Mouse (Mus musculus) liver, embryonic 14.5 days (tissue): Measurements from ENCODE around the gene Il34. TPM values are rescaled to one million over a fixed set of nuclear protein-coding genes. Genes with fewer than 3 reads are reported as not detected.

Source experiments
- ATAC-seq: fragments of 200-750 bp; cut with Nextera tagmentation; 2 replicates; pipeline ENCODE4 v1.8.0; 2017; ENCODE audit warnings: moderate number of reproducible peaks, mild to moderate bottlenecking, moderate library complexity; ENCODE audit not compliant: insufficient read depth
- DNase-seq, 3 experiments: peaks; one replicate each; pipeline ENCODE4 v3.0.0-alpha.2; 2012 to 2013; ENCODE audit warnings: low read depth in 3 of 3, low spot score in 3 of 3
- H3K27ac ChIP-seq: fragments of 300-500 bp; sonication (generic); 2 replicates; pipeline ENCODE4 v1.5.1; 2014; ENCODE audit warnings: moderate library complexity, mild to moderate bottlenecking, control low read depth, inconsistent platforms
- H3K27me3 ChIP-seq: fragments of 300-500 bp; sonication (generic); 2 replicates; pipeline ENCODE4 v1.6.1; 2014; ENCODE audit warnings: mild to moderate bottlenecking, low read length, moderate library complexity; ENCODE audit not compliant: control insufficient read depth, insufficient read depth
- H3K36me3 ChIP-seq: fragments of 300-500 bp; sonication (generic); replicated peaks from 2 replicates; pipeline ENCODE4 v1.6.1; 2014; ENCODE audit warnings: low read depth; ENCODE audit not compliant: control insufficient read depth, insufficient read depth
- H3K4me1 ChIP-seq, 2 experiments: fragments of 200-500 bp in 1 of 2; fragments of 300-500 bp in 1 of 2; sonication (generic) in 1 of 2; replicated peaks; 2 replicates each; pipeline ENCODE4 v1.6.1; 2012 to 2014; ENCODE audit warnings: antibody characterized with exemption in 1 of 2, inconsistent platforms in 1 of 2, low read length in 1 of 2; ENCODE audit not compliant: control insufficient read depth in 2 of 2, insufficient read depth in 2 of 2
- H3K4me2 ChIP-seq: fragments of 300-500 bp; sonication (generic); 2 replicates; pipeline ENCODE4 v1.6.1; 2014; ENCODE audit warnings: low read depth, mild to moderate bottlenecking, control low read depth, moderate library complexity
- H3K4me3 ChIP-seq, 2 experiments: fragments of 200-500 bp in 1 of 2; fragments of 300-500 bp in 1 of 2; sonication (generic) in 1 of 2; 2 replicates each; pipeline ENCODE4 v1.5.1; 2012 to 2014; ENCODE audit warnings: low read depth in 2 of 2, low read length in 2 of 2, mild to moderate bottlenecking in 2 of 2, control low read depth in 1 of 2, inconsistent platforms in 1 of 2, moderate library complexity in 1 of 2; ENCODE audit not compliant: insufficient read depth in 1 of 2
- H3K9ac ChIP-seq: fragments of 300-500 bp; sonication (generic); replicated peaks from 2 replicates; pipeline ENCODE4 v1.6.1; 2014; ENCODE audit warnings: mild to moderate bottlenecking, control low read depth, moderate library complexity
- H3K9me3 ChIP-seq: fragments of 300-500 bp; sonication (generic); 2 replicates; pipeline ENCODE4 v1.6.1; 2016; ENCODE audit warnings: low read length, mixed read lengths; ENCODE audit not compliant: control insufficient read depth
- CTCF ChIP-seq: IDR thresholded peaks from 2 replicates; pipeline ENCODE4 v1.5.1; 2016; ENCODE audit warnings: antibody characterized with exemption, low read depth, control low read depth
- EP300 ChIP-seq: IDR thresholded peaks from 2 replicates; pipeline ENCODE4 v1.6.1; 2016; ENCODE audit warnings: antibody characterized with exemption, low read depth
- WGBS: fragments of 180-500 bp; shearing (Covaris S2); extraction: QIAGEN DNeasy Blood & Tissue Kit; methylation state at CpG from one replicate; pipeline ENCODE4 v1.1.7; 2014; ENCODE audit not compliant: insufficient replicate concordance; 5-methylcytosine and 5-hydroxymethylcytosine counted together
- polyA plus RNA-seq, 2 experiments: library from polyadenylated mRNA; depleted of rRNA in 1 of 2; stranded (reverse) in 1 of 2; unstranded in 1 of 2; fragments of >200 nt; fragmentation: Nextera tagmentation in 1 of 2; extraction: Ambion mirVana in 1 of 2; gene quantifications; 2 replicates each; pipeline versions ENCODE4 v1.2.1 to v1.2.3; 2012 to 2014

Gene Il34
- polyA plus RNA-seq, 2 experiments: not detected

DNA sequence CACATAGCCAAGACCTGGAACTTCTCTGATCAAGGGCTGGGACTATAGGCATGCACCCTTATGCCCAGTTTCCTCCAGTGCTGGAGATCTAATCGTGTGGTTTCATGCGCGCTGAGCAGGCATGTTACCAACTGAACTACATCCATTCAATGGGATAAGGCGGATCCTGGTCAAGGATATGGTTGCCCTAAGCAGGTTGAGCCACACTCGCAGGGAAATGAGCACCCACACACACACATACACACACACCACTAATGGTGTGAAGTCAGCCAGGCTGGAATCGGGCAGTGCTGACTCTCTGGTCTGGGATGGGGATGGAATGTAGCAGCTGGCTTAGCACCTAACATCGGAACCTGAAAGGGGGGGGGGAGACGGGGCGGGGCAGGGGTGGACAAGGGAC is 11.8 kb downstream of the Il34 start:
- H3K4me2 ChIP-seq: no peak overlapping the region
- no peaks in the 10 kb centered on the region for H3K27me3 ChIP-seq
- TF ChIP-seq EP300 (no peak), CTCF (no peak)
- ATAC-seq: no peak
- no peak overlapping the region for H3K4me3 ChIP-seq
- no peaks in the 10 kb centered on the region for H3K9me3 ChIP-seq
- no peak for DNase-seq
- 0 out of 4 replicates have a peak, but pooled peaks cover 0 to 2% of the 10 kb centered on the region in 2 experiments for H3K4me1 ChIP-seq
- no peaks in the 10 kb centered on the region for H3K36me3 ChIP-seq
- 71% methylated on average over 9 of the region's 9 CpGs for WGBS
- H3K27ac ChIP-seq: no peak overlapping the region
- no peak overlapping the region for H3K9ac ChIP-seq

GRCm38 (mm10) chr8:110793511-110793910 is 12.2 kb downstream of the Il34 start:
- H3K9ac ChIP-seq: no peak overlapping the region
- TF ChIP-seq CTCF: no peak
- no peak for TF ChIP-seq EP300
- H3K4me1 ChIP-seq: 0 out of 4 replicates have a peak, but pooled peaks cover 0 to 2% of the 10 kb centered on the region in 2 experiments
- H3K4me2 ChIP-seq: no peak overlapping the region
- H3K27ac ChIP-seq: no peak overlapping the region
- no peaks in the 10 kb centered on the region for H3K36me3 ChIP-seq
- 62% methylated on average over 9 of the region's 9 CpGs for WGBS
- H3K27me3 ChIP-seq: no peaks in the 10 kb centered on the region
- no peaks in the 10 kb centered on the region for H3K9me3 ChIP-seq
- H3K4me3 ChIP-seq: no peak overlapping the region
- no peak for DNase-seq
- no peak for ATAC-seq

GRCm38 (mm10) chr8:110792574-110793200 is 13.0 kb downstream of the Il34 start:
- DNase-seq (no peak), ATAC-seq (no peak)
- 0 out of 4 replicates have a peak, but pooled peaks cover 0 to 2% of the 10 kb centered on the region in 2 experiments for H3K4me1 ChIP-seq
- H3K4me2 ChIP-seq: no peak overlapping the region
- TF ChIP-seq EP300 (no peak), CTCF (no peak)
- no peak overlapping the region for H3K4me3 ChIP-seq
- no peaks in the 10 kb centered on the region for H3K9me3 ChIP-seq
- 59% methylated on average over 11 of the region's 11 CpGs for WGBS
- no peak overlapping the region for H3K9ac ChIP-seq
- no peaks in the 10 kb centered on the region for H3K36me3 ChIP-seq
- no peak overlapping the region for H3K27ac ChIP-seq
- H3K27me3 ChIP-seq: no peaks in the 10 kb centered on the region

DNA sequence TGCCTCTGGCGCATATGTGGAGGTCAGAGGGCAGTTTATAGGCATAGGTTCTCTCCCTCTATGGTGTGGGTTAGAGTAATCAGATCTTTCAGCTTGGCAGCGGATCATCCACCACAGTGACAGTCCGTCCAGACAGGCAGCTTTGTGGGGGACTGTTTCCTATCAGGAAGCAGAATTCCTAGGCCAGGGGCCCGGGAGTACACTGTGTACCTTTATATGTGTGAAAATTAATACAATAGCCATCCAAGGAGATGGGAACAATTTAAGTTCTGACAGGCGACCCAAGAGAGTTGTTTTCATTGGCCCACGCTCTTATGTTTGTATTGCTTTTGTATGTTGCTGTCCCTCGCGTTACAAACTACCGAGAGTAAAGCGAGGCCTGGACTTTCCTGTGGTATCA is 14.6 kb downstream of the Il34 start:
- H3K27ac ChIP-seq: no peak overlapping the region
- no peak for ATAC-seq
- no peaks in the 10 kb centered on the region for H3K27me3 ChIP-seq
- no peaks in the 10 kb centered on the region for H3K9me3 ChIP-seq
- no peaks in the 10 kb centered on the region for H3K36me3 ChIP-seq
- DNase-seq: no peak
- TF ChIP-seq CTCF (no peak), EP300 (no peak)
- peaks cover 0 to 5% of the 10 kb centered on the region in 2 experiments; a peak in 2 of 4 replicates for H3K4me1 ChIP-seq
- no peak overlapping the region for H3K4me2 ChIP-seq
- no peak overlapping the region for H3K9ac ChIP-seq
- WGBS: 55% methylated on average over 10 of the region's 10 CpGs
- H3K4me3 ChIP-seq: no peak overlapping the region

- DNase-seq (no peak), ATAC-seq (no peak)
- TF ChIP-seq CTCF: no peak
- no peak for TF ChIP-seq EP300
- 35% methylated on average over 6 of the region's 6 CpGs for WGBS
- Histone ChIP-seq H3K4me2 (no peak overlapping the region), H3K9me3 (no peaks in the 10 kb centered on the region), H3K4me3 (no peak overlapping the region), H3K4me1 (peaks cover 0 to 5% of the 10 kb centered on the region in 2 experiments; a peak in 2 of 4 replicates), H3K27me3 (no peaks in the 10 kb centered on the region), H3K9ac (no peak overlapping the region), H3K27ac (no peak overlapping the region), H3K36me3 (no peaks in the 10 kb centered on the region)
Measured at GRCm38 (mm10) chr8:110790270-110790669, 15.5 kb downstream of the Il34 start.
